Mouse (Mus musculus): ENCODE results near the gene Fmn2.

DNA sequence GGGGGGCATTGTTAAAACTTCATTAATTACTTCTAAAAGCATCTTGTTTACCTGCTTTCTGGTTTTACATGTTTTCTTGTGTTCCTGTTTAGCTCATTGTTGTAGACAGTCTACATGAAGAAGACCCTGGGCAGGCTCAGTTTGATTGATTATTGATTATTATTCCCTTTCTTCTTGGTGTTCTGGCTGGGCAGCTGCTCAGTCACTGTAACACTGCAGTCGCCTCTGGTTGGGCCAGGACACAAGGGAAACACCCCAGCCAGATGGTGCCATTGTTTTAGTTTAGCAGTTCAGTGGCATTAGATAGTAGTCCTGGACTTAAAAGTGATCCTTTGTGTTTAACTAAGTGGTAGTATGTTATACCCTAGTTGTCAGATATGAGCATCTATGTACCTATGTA, 167.5 kb downstream of the Fmn2 start:
- TF ChIP-seq CTCF (IDR thresholded peaks at IDR 0.05; ENCODE audit: insufficient read depth, low read length) (no peak), POLR2A (IDR thresholded peaks at IDR 0.05; ENCODE audit: borderline replicate concordance, extremely low read depth, low read depth, low read length) (no peak)

All from lung, adult 2 months (tissue).